Mouse (Mus musculus): Measurements from ENCODE around the gene 2510002D24Rik.
"Not testable (repeated sequence)": the region's sequence is repeated elsewhere in the genome, so short reads cannot be mapped to it uniquely, and the experiment has no call there.

2510002D24Rik gene

GRCm38 (mm10) chr16:18858551-18858950 lies 22.2 kb downstream of the 2510002D24Rik start:
- peak; percentile 14 to 22 for DNase-seq

GRCm38 (mm10) chr16:18860186-18860585 lies 23.8 kb downstream of the 2510002D24Rik start:
- no peak for DNase-seq

GRCm38 (mm10) chr16:18870495-18870894 lies 34.1 kb downstream of the 2510002D24Rik start:
- not testable (repeated sequence) for DNase-seq

GRCm38 (mm10) chr16:18876091-18876441 lies 39.7 kb downstream of the 2510002D24Rik start:
- DNase-seq: no peak

- peak; percentile 95 to 97 for DNase-seq
These were observed 40.3 kb downstream of the 2510002D24Rik start, which contains the start of the genes Mrpl40 and Hira for GRCm38 (mm10) chr16:18876442-18877308. Gene Mrpl40, minus strand, starts transcription at chr16:18876862. Gene Hira, plus strand, starts transcription at chr16:18877037.

- peak; percentile 67 to 81 for DNase-seq
These were observed 41.2 kb downstream of the 2510002D24Rik start for GRCm38 (mm10) chr16:18877386-18878090.

- DNase-seq: no peak
These were observed 41.8 kb downstream of the 2510002D24Rik start for GRCm38 (mm10) chr16:18878091-18878720.

- no peak for DNase-seq
These were observed 47.7 kb downstream of the 2510002D24Rik start for GRCm38 (mm10) chr16:18884044-18884443.
